Mouse (Mus musculus) heart, embryonic 12.5 days (tissue): ENCODE measurements around the gene Olfr1105. TPM values are rescaled to one million over a fixed set of nuclear protein-coding genes. Genes with fewer than 3 reads are reported as not detected.

Experiments
- ATAC-seq: fragments of 200-750 bp; cut with Nextera tagmentation; 2 replicates; pipeline ENCODE4 v1.8.0; 2017; ENCODE audit warnings: moderate TSS enrichment, moderate library complexity; ENCODE audit not compliant: insufficient number of reproducible peaks, low FRiP score
- H3K27ac ChIP-seq: fragments of 300-500 bp; sonication (generic); 2 replicates; pipeline ENCODE4 v1.5.1; 2016; ENCODE audit warnings: mild to moderate bottlenecking, moderate library complexity; ENCODE audit not compliant: poor library complexity, severe bottlenecking
- H3K27me3 ChIP-seq: fragments of 300-500 bp; sonication (generic); replicated peaks from 2 replicates; pipeline ENCODE4 v1.6.1; 2016; ENCODE audit warnings: mild to moderate bottlenecking, moderate library complexity
- H3K36me3 ChIP-seq: fragments of 300-500 bp; sonication (generic); 2 replicates; pipeline ENCODE4 v1.6.1; 2016; ENCODE audit warnings: mild to moderate bottlenecking, moderate library complexity
- H3K4me1 ChIP-seq: fragments of 300-500 bp; sonication (generic); replicated peaks from 2 replicates; pipeline ENCODE4 v1.6.1; 2016; ENCODE audit warnings: mild to moderate bottlenecking
- H3K4me2 ChIP-seq: fragments of 300-500 bp; sonication (generic); 2 replicates; pipeline ENCODE4 v1.6.1; 2016; ENCODE audit warnings: mild to moderate bottlenecking, moderate library complexity
- H3K4me3 ChIP-seq: fragments of 300-500 bp; sonication (generic); 2 replicates; pipeline ENCODE4 v1.5.1; 2016; ENCODE audit warnings: mild to moderate bottlenecking
- H3K9ac ChIP-seq: fragments of 300-500 bp; sonication (generic); 2 replicates; pipeline ENCODE4 v1.6.1; 2016; ENCODE audit warnings: mild to moderate bottlenecking, moderate library complexity
- H3K9me3 ChIP-seq: fragments of 300-500 bp; sonication (generic); replicated peaks from 2 replicates; pipeline ENCODE4 v1.6.1; 2016; ENCODE audit warnings: mild to moderate bottlenecking, moderate library complexity
- WGBS: fragments of 180-500 bp; shearing (Covaris S2); methylation state at CpG from one replicate; pipeline ENCODE4 v1.1.7; 2016; 5-methylcytosine and 5-hydroxymethylcytosine counted together
- polyA plus RNA-seq: library from polyadenylated mRNA; unstranded; fragments of >200 nt; fragmentation: Nextera tagmentation; extraction: Ambion mirVana; gene quantifications from 2 replicates; pipeline ENCODE4 v1.2.1, GENCODE M21; 2016

Gene Olfr1105
- polyA plus RNA-seq = not detected in 2 replicates

DNA sequence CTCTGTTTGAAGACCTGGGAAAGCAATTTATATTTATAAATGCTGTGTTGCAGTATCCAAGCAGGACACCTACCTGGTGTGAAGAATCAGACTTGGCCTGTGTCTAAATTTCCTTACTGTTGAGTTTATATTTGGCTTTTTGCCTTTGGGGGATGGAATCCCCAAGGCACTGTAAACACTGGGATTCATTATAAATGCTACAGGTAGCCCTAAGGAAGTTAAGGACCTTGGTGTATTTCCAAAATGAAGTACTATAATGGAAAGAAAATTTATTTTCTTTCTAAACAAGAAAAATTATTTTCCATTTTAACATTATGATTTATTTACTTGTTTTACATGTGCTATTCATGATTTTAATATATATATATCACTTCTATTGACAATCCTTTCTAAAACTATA, at the start of gene Olfr1105:
TSS of gene Olfr1105 (minus strand) at position 101 of the 400 bp plus-strand sequence.
- Histone ChIP-seq H3K4me2 (no peak within 1 kb of the TSS), H3K4me3 (no peak within 1 kb of the TSS), H3K27me3 (no peaks in the 10 kb centered on the region), H3K27ac (no peak within 1 kb of the TSS), H3K4me1 (no peaks in the 10 kb centered on the region), H3K36me3 (no peaks in the 10 kb centered on the region), H3K9ac (no peak within 1 kb of the TSS), H3K9me3 (no peaks in the 10 kb centered on the region)
- ATAC-seq = no peak

- WGBS = 67% methylated on average over 1 of the region's 1 CpGs
These were observed 39.4 kb upstream of the Olfr1105 start, which contains the start of gene Olfr1107 for GRCm38 (mm10) chr2:87075717-87076116. Gene Olfr1107 (minus strand): TSS chr2:87075817.

DNA sequence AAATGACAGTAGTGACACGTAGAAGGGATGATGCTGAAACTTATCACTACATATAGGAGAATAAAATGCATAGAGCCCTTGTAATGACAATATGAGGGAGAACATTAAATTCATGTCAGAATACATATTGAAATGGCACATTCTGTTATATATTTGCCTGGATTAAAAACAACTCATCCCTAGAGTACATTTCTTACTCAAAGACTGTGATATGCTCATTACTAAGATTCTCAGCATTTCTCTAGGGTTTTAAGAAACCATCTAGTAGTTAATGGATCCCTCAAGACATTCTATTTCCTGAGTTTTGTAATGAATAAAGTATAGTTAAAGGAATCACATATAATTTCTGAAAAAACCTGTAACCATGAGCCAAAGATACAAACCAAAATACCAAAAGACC, 15.8 kb upstream of the Olfr1105 start, which contains the start of gene Olfr1106:
TSS of gene Olfr1106 (minus strand) at position 101 of the 400 bp plus-strand sequence.
- Histone ChIP-seq H3K9ac (no peak within 1 kb of the TSS), H3K9me3 (no peaks in the 10 kb centered on the region), H3K27me3 (no peaks in the 10 kb centered on the region), H3K4me1 (no peaks in the 10 kb centered on the region), H3K36me3 (no peaks in the 10 kb centered on the region), H3K4me2 (no peak within 1 kb of the TSS), H3K4me3 (no peak within 1 kb of the TSS), H3K27ac (no peak within 1 kb of the TSS)
- ATAC-seq = no peak
- 60% methylated on average over 1 of the region's 1 CpGs for WGBS

More at GRCm38 (mm10) chr2:87075717-87076116, 39.4 kb upstream of the Olfr1105 start, which contains the start of gene Olfr1107:
- H3K4me2 ChIP-seq = no peak within 1 kb of the TSS
- H3K27ac ChIP-seq = no peak within 1 kb of the TSS
- no peaks in the 10 kb centered on the region for H3K27me3 ChIP-seq
- no peak within 1 kb of the TSS for H3K9ac ChIP-seq
- no peaks in the 10 kb centered on the region for H3K36me3 ChIP-seq
- no peak within 1 kb of the TSS for H3K4me3 ChIP-seq
- H3K9me3 ChIP-seq = no peaks in the 10 kb centered on the region
- ATAC-seq = no peak
- no peaks in the 10 kb centered on the region for H3K4me1 ChIP-seq

GRCm38 (mm10) chr2:87026980-87027379, 9.4 kb downstream of the Olfr1105 start, which contains the start of gene Olfr1104:
Gene Olfr1104 (minus strand): TSS chr2:87027080.
- H3K9me3 ChIP-seq = no peaks in the 10 kb centered on the region
- no peaks in the 10 kb centered on the region for H3K27me3 ChIP-seq
- H3K4me3 ChIP-seq = no peak within 1 kb of the TSS
- no peak for ATAC-seq
- no peaks in the 10 kb centered on the region for H3K4me1 ChIP-seq
- no peak within 1 kb of the TSS for H3K9ac ChIP-seq
- 82% methylated on average over 1 of the region's 1 CpGs for WGBS
- H3K27ac ChIP-seq = no peak within 1 kb of the TSS
- no peaks in the 10 kb centered on the region for H3K36me3 ChIP-seq
- H3K4me2 ChIP-seq = no peak within 1 kb of the TSS

DNA sequence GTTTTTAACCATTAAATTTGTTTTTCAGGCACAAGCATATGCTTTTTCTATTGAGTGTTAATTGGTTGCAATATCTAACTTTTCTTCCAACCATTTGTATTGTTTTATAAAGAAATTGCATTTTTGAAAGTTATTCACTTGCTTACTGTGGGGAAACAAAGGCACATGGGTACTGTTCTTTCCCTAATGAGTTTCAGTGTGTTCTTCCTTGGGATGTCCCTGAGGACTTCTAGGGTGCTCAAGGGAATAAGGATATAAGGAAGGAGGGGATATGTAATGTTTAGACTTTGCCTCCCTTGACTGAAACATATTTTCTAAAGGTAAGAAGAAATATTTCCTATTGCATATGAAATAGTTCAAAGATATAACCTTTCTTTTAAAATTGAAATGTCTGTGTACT, 38.2 kb downstream of the Olfr1105 start, which contains the start of gene Olfr1102:
TSS of gene Olfr1102 (plus strand) at position 301 of the 400 bp plus-strand sequence.
- H3K36me3 ChIP-seq = no peaks in the 10 kb centered on the region

DNA sequence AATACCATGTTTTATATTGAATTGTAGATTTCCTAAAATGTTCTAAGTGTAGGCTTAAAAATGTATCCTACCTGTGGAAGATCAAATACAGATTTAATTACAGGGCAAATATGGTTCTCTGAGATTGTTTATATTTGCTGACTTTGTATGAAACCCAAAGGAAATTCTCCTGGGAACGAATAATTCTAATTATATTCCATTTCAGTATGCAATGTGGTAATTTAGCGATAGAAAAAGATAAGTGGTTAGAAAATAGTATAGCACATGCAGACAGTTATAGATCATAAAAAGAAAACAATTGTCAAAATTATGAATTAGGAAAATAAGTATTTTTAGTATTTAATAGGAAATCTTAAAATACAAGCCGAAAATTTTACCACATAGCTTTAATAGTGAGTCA, 45.2 kb downstream of the Olfr1105 start, which contains the start of gene Olfr1101:
TSS of gene Olfr1101 (minus strand) at position 101 of the 400 bp plus-strand sequence.
- ATAC-seq = no peak

More for the DNA sequence above, 38.2 kb downstream of the Olfr1105 start, which contains the start of gene Olfr1102:
- Histone ChIP-seq H3K9me3 (no peaks in the 10 kb centered on the region; the same call in 1 of the 2 replicates), H3K9ac (no peak within 1 kb of the TSS), H3K27me3 (no peaks in the 10 kb centered on the region), H3K4me2 (no peak within 1 kb of the TSS), H3K4me3 (no peak within 1 kb of the TSS), H3K27ac (no peak within 1 kb of the TSS), H3K4me1 (no peaks in the 10 kb centered on the region)
- no peak for ATAC-seq

More for the DNA sequence above, 45.2 kb downstream of the Olfr1105 start, which contains the start of gene Olfr1101:
- Histone ChIP-seq H3K27ac (no peak within 1 kb of the TSS), H3K4me1 (no peaks in the 10 kb centered on the region), H3K4me3 (no peak within 1 kb of the TSS), H3K36me3 (no peaks in the 10 kb centered on the region), H3K4me2 (no peak within 1 kb of the TSS), H3K9me3 (no peaks in the 10 kb centered on the region; the same call in 1 of the 2 replicates), H3K27me3 (no peaks in the 10 kb centered on the region), H3K9ac (no peak within 1 kb of the TSS)
- 75% methylated on average over 3 of the region's 3 CpGs for WGBS

Other genes starting within 250 kb of the Olfr1105 start
- not detected in 2 replicates for gene Olfr141, start 226.5 kb downstream of the Olfr1105 start, polyA plus RNA-seq
- not detected in 2 replicates for gene Olfr1094, start 211.9 kb downstream of the Olfr1105 start, polyA plus RNA-seq
- not detected in 2 replicates for gene Olfr1095, start 184.8 kb downstream of the Olfr1105 start, polyA plus RNA-seq
- not detected in 2 replicates for gene Gm13723, start 161.7 kb downstream of the Olfr1105 start, polyA plus RNA-seq
- gene Olfr1097, start 144.3 kb downstream of the Olfr1105 start, polyA plus RNA-seq = not detected in 2 replicates
- gene Olfr1098, start 112.0 kb downstream of the Olfr1105 start, polyA plus RNA-seq = not detected in 2 replicates
- not detected in 2 replicates for gene Olfr1099, start 75.8 kb downstream of the Olfr1105 start, polyA plus RNA-seq
- not detected in 2 replicates for gene Olfr1100, start 56.6 kb downstream of the Olfr1105 start, polyA plus RNA-seq
- gene Olfr1101, start 45.3 kb downstream of the Olfr1105 start, polyA plus RNA-seq = not detected in 2 replicates
- gene Olfr1102, start 38.1 kb downstream of the Olfr1105 start, polyA plus RNA-seq = not detected in 2 replicates
- gene Olfr1104, start 9.5 kb downstream of the Olfr1105 start, polyA plus RNA-seq = not detected in 2 replicates
- gene Olfr1106, start 15.7 kb upstream of the Olfr1105 start, polyA plus RNA-seq = not detected in 2 replicates
- gene Olfr1107, start 39.3 kb upstream of the Olfr1105 start, polyA plus RNA-seq = not detected in 2 replicates
- not detected in 2 replicates for gene Olfr1109, start 59.5 kb upstream of the Olfr1105 start, polyA plus RNA-seq
- gene Olfr259, start 78.0 kb upstream of the Olfr1105 start, polyA plus RNA-seq = not detected in 2 replicates
- not detected in 2 replicates for gene Olfr1110, start 103.8 kb upstream of the Olfr1105 start, polyA plus RNA-seq
- not detected in 2 replicates for gene Olfr1111, start 116.1 kb upstream of the Olfr1105 start, polyA plus RNA-seq
- not detected in 2 replicates for gene Olfr1112, start 151.3 kb upstream of the Olfr1105 start, polyA plus RNA-seq
- not detected in 2 replicates for gene Olfr1113, start 172.4 kb upstream of the Olfr1105 start, polyA plus RNA-seq
- not detected in 2 replicates for gene Olfr1115, start 211.5 kb upstream of the Olfr1105 start, polyA plus RNA-seq
- not detected in 2 replicates for gene Olfr1116, start 231.0 kb upstream of the Olfr1105 start, polyA plus RNA-seq